ENCODE assay signal across 22 mouse cellular contexts in genomic region chr1:133080717-133081116, GRCm38 (mm10). TPM values are rescaled to one million over a fixed set of nuclear protein-coding genes. Genes with fewer than 3 reads are reported as not detected.
A peak's percentile ranks its signal among the peaks of the same experiment; 100 is the strongest.
DNase-seq lines count a peak whose midpoint lies in the region; ATAC-seq and TF ChIP-seq lines count a peak whose summit lies in the region.
"Had no signal": no experiment of that assay in that cellular context is flagged by ENCODE, and none has a peak within 500 bp of the region (broad histone marks: within the 10 kb centered on the region; RNA-seq: fewer than 3 reads in every experiment).

No protein-coding gene starts in this region.

- H3K4me3 ChIP-seq in midbrain, embryonic 10.5 days, result 0 out of 2 replicates have a peak overlapping the region, but pooled peaks have one; percentile 40
- no peak overlapping the region for H3K4me3 ChIP-seq in midbrain, embryonic 16.5 days (ENCODE audit: low read depth, low read length)
- no peak overlapping the region for H3K4me3 ChIP-seq in CH12.LX (replicated peaks in 1 of 3; ENCODE audit: low read depth in 2 of 3, low read length in 2 of 3, poor library complexity in 1 of 3)
- H3K4me3 ChIP-seq in forebrain, embryonic 12.5 days (replicated peaks), result no peak overlapping the region
- H3K4me3 ChIP-seq in hindbrain, embryonic 13.5 days, result no peak overlapping the region
- no peak overlapping the region for H3K4me3 ChIP-seq in kidney, adult 2 months (ENCODE audit: insufficient read depth, low read depth, low read length)
- H3K4me3 ChIP-seq: gastrocnemius, adult 2 months; heart, embryonic 13.5 days; intestine, embryonic 15.5 days; limb, embryonic 12.5 days; liver, embryonic 12.5 days; stomach, embryonic 15.5 days had no signal

- H3K9me3 ChIP-seq in midbrain, embryonic 10.5 days (replicated peaks), result no peaks in the 10 kb centered on the region; the same call in 1 of the 2 replicates
- no peaks in the 10 kb centered on the region for H3K9me3 ChIP-seq in midbrain, embryonic 16.5 days (replicated peaks; ENCODE audit: control insufficient read depth, low read length, poor library complexity, severe bottlenecking)
- no peaks in the 10 kb centered on the region for H3K9me3 ChIP-seq in CH12.LX (replicated peaks; ENCODE audit: low read length)
- no peaks in the 10 kb centered on the region for H3K9me3 ChIP-seq in forebrain, embryonic 12.5 days
- H3K9me3 ChIP-seq in hindbrain, embryonic 13.5 days, result no peaks in the 10 kb centered on the region
- H3K9me3 ChIP-seq: heart, embryonic 13.5 days; intestine, embryonic 15.5 days; liver, embryonic 12.5 days; stomach, embryonic 15.5 days had no signal

- dilution Hi-C loops in CH12.LX (cut with MboI; ENCODE audit: extremely low pct_ligation_motif_present, extremely low pct_unique_long_range_greater_than_20kb, low sequenced_read_pairs), result no loop called here

- peak overlapping the region; percentile 98 for H3K27ac ChIP-seq in midbrain, embryonic 10.5 days (replicated peaks)
- no peak overlapping the region for H3K27ac ChIP-seq in midbrain, embryonic 16.5 days (ENCODE audit: low read length)
- 0 out of 2 replicates have a peak overlapping the region, but pooled peaks have one; percentile 21 for H3K27ac ChIP-seq in CH12.LX (ENCODE audit: insufficient read depth, low read depth)
- peak overlapping the region; percentile 98 for H3K27ac ChIP-seq in forebrain, embryonic 12.5 days
- peak overlapping the region; percentile 93 for H3K27ac ChIP-seq in hindbrain, embryonic 13.5 days
- H3K27ac ChIP-seq in kidney, adult 2 months (ENCODE audit: insufficient read depth, low read depth, low read length), result no peak overlapping the region
- H3K27ac ChIP-seq: heart, embryonic 13.5 days; intestine, embryonic 15.5 days; limb, embryonic 12.5 days; liver, embryonic 12.5 days; stomach, embryonic 15.5 days had no signal

- no peaks in the 10 kb centered on the region for H3K27me3 ChIP-seq in midbrain, embryonic 10.5 days (ENCODE audit: low read depth, poor library complexity, severe bottlenecking)
- no peaks in the 10 kb centered on the region for H3K27me3 ChIP-seq in midbrain, embryonic 16.5 days (ENCODE audit: control insufficient read depth, insufficient read depth, low read depth, low read length)
- no peaks in the 10 kb centered on the region for H3K27me3 ChIP-seq in CH12.LX (replicated peaks)
- H3K27me3 ChIP-seq in forebrain, embryonic 12.5 days, result no peaks in the 10 kb centered on the region
- H3K27me3 ChIP-seq in hindbrain, embryonic 13.5 days, result no peaks in the 10 kb centered on the region
- no peaks in the 10 kb centered on the region for H3K27me3 ChIP-seq in kidney, adult 2 months (replicated peaks; ENCODE audit: control insufficient read depth, insufficient read depth, low read length)
- H3K27me3 ChIP-seq: heart, embryonic 13.5 days; intestine, embryonic 15.5 days; limb, embryonic 12.5 days; stomach, embryonic 15.5 days had no signal

- 0 out of 2 replicates have a peak, but pooled peaks cover 2% of the 10 kb centered on the region for H3K79me2 ChIP-seq in CH12.LX (replicated peaks; ENCODE audit: control insufficient read depth, extremely low read depth, insufficient read depth, poor library complexity, severe bottlenecking)

- ATAC-seq in midbrain, embryonic 16.5 days, result no peak
- ATAC-seq in forebrain, embryonic 12.5 days (ENCODE audit: low FRiP score), result no peak
- no peak for ATAC-seq in hindbrain, embryonic 13.5 days (ENCODE audit: low FRiP score)
- ATAC-seq: intestine, embryonic 15.5 days; liver, embryonic 12.5 days had no signal

- peak; percentile 44 for DNase-seq in midbrain, embryonic 10.5 days (ENCODE audit: low spot score)
- no peak for DNase-seq in CH12.LX (ENCODE audit: extremely low read depth)
- no peak for DNase-seq in natural killer cell, adult 2 months (ENCODE audit: low spot score in 2 of 2)
- DNase-seq in kidney, adult 2 months, result no peak
- no peak for DNase-seq in embryo, embryonic 9.5 days (ENCODE audit: extremely low spot score)
- DNase-seq: adrenal gland, adult 2 months; cerebellum, adult 8-10 months; gastrocnemius, adult 2 months; heart, adult 18-20 months; lung, embryonic 14.5 days; lung, postnatal 36 days; spleen, adult 18-20 months; thymus, adult 18-20 months; thymus, postnatal 4 days had no signal

- TF ChIP-seq EP300 in CH12.LX (IDR thresholded peaks at IDR 0.05; ENCODE audit: low read length), result no peak

- H3K4me2 ChIP-seq in midbrain, embryonic 16.5 days (ENCODE audit: low read length), result no peak overlapping the region
- H3K4me2 ChIP-seq in CH12.LX (ENCODE audit: insufficient read depth, low read depth, poor library complexity, severe bottlenecking), result no peak overlapping the region
- no peak overlapping the region; the same call in 1 of the 2 replicates for H3K4me2 ChIP-seq in forebrain, embryonic 12.5 days
- H3K4me2 ChIP-seq in hindbrain, embryonic 13.5 days, result no peak overlapping the region
- H3K4me2 ChIP-seq: heart, embryonic 13.5 days; intestine, embryonic 15.5 days; limb, embryonic 12.5 days; liver, embryonic 12.5 days; lung, embryonic 14.5 days; stomach, embryonic 15.5 days had no signal

- in situ Hi-C loops in CH12.LX (cut with MboI; ENCODE audit: low pct_ligation_motif_present, low pct_unique_long_range_greater_than_20kb, low sequenced_read_pairs), result no loop called here

- no peak for TF ChIP-seq POLR2A in CH12.LX (IDR thresholded peaks at IDR 0.05; ENCODE audit: low read depth, low read length)
- no peak for TF ChIP-seq POLR2A in kidney, adult 2 months (IDR thresholded peaks at IDR 0.05; ENCODE audit: low read depth, low read length)

- TF ChIP-seq CTCF in CH12.LX (conservative IDR thresholded peaks at IDR 0.05 in 1 of 2, IDR thresholded peaks at IDR 0.05 in 1 of 2; ENCODE audit: low read depth in 2 of 2, low read length in 2 of 2), result no peak
- TF ChIP-seq CTCF in kidney, adult 2 months (conservative IDR thresholded peaks at IDR 0.05; ENCODE audit: insufficient read depth, insufficient read length, low read depth, low read length), result no peak

- no peak overlapping the region for H3K9ac ChIP-seq in midbrain, embryonic 16.5 days (ENCODE audit: low read depth, low read length)
- H3K9ac ChIP-seq in CH12.LX (ENCODE audit: insufficient read depth, low read depth), result no peak overlapping the region
- peak overlapping the region; percentile 25; the same call in 1 of the 2 replicates for H3K9ac ChIP-seq in forebrain, embryonic 12.5 days
- H3K9ac ChIP-seq in hindbrain, embryonic 13.5 days, result no peak overlapping the region
- H3K9ac ChIP-seq: heart, embryonic 13.5 days; intestine, embryonic 15.5 days; limb, embryonic 12.5 days; liver, embryonic 12.5 days; lung, embryonic 14.5 days; stomach, embryonic 15.5 days had no signal

- peaks cover 90% of the 10 kb centered on the region for H3K36me3 ChIP-seq in midbrain, embryonic 10.5 days
- peaks cover 30% of the 10 kb centered on the region for H3K36me3 ChIP-seq in midbrain, embryonic 16.5 days (ENCODE audit: control insufficient read depth, insufficient read depth, low read length)
- peaks cover 28 to 68% of the 10 kb centered on the region in 2 experiments for H3K36me3 ChIP-seq in CH12.LX (replicated peaks in 1 of 2; ENCODE audit: control insufficient read depth in 1 of 2, insufficient read depth in 1 of 2, low read length in 1 of 2)
- H3K36me3 ChIP-seq in forebrain, embryonic 12.5 days (replicated peaks), result peaks cover 81% of the 10 kb centered on the region
- peaks cover 76% of the 10 kb centered on the region for H3K36me3 ChIP-seq in hindbrain, embryonic 13.5 days
- no peaks in the 10 kb centered on the region for H3K36me3 ChIP-seq in kidney, adult 2 months (ENCODE audit: control insufficient read depth, insufficient read depth, low read length)

- no peak for TF ChIP-seq RAD21 in CH12.LX (IDR thresholded peaks at IDR 0.05; ENCODE audit: low read depth, low read length)

- H3K4me1 ChIP-seq in midbrain, embryonic 10.5 days, result peaks cover 88% of the 10 kb centered on the region
- H3K4me1 ChIP-seq in midbrain, embryonic 16.5 days (ENCODE audit: control insufficient read depth, insufficient read depth, low read length), result peaks cover 6% of the 10 kb centered on the region
- peaks cover 45 to 91% of the 10 kb centered on the region in 2 experiments for H3K4me1 ChIP-seq in CH12.LX (ENCODE audit: control insufficient read depth in 1 of 2, insufficient read depth in 2 of 2)
- H3K4me1 ChIP-seq in forebrain, embryonic 12.5 days, result peaks cover 69% of the 10 kb centered on the region
- H3K4me1 ChIP-seq in hindbrain, embryonic 13.5 days (replicated peaks), result peaks cover 56% of the 10 kb centered on the region
- no peaks in the 10 kb centered on the region for H3K4me1 ChIP-seq in kidney, adult 2 months (ENCODE audit: control insufficient read depth, insufficient read depth, low read length)

- 40% methylated on average over 6 of the region's 6 CpGs for WGBS in midbrain, embryonic 10.5 days
- 25% methylated on average over 6 of the region's 6 CpGs for WGBS in midbrain, embryonic 16.5 days
- 43% methylated on average over 6 of the region's 6 CpGs for WGBS in forebrain, embryonic 12.5 days
- 37% methylated on average over 6 of the region's 6 CpGs for WGBS in hindbrain, embryonic 13.5 days
- WGBS in kidney, adult 2 months, result 82% methylated on average over 6 of the region's 6 CpGs

RNA-seq across cellular contexts. Expression of gene Pik3c2b, which starts 35.2 kb away (rescaled TPM):
- polyA plus RNA-seq in midbrain, embryonic 10.5 days (2016; fragmentation: Nextera tagmentation; extraction: Ambion mirVana), result 14.1 and 18.2 TPM in 2 replicates
- 12.3 and 14.0 TPM in 2 replicates for polyA plus RNA-seq in midbrain, embryonic 16.5 days (2015; fragmentation: Nextera tagmentation; extraction: Ambion mirVana)
- 15.9 and 16.5 TPM in 2 replicates for total RNA-seq in CH12.LX (2012; rRNA removed)
- total RNA-seq in CH12.LX (2014; rRNA removed), result 7.2 and 8.7 TPM in 2 replicates
- 9.2 and 12.0 TPM in 2 replicates for polyA plus RNA-seq in CH12.LX (2012; ENCODE audit: insufficient read length, low read depth)
- polyA plus RNA-seq in forebrain, embryonic 12.5 days (2016; fragmentation: Nextera tagmentation; extraction: Ambion mirVana), result 21.3 and 22.0 TPM in 2 replicates
- polyA plus RNA-seq in hindbrain, embryonic 13.5 days (2015; fragmentation: Nextera tagmentation; extraction: Ambion mirVana), result 14.6 and 15.3 TPM in 2 replicates
- 3.6 TPM in 2 replicates for polyA plus RNA-seq in kidney, adult 2 months (2012; rRNA removed)

RNA-seq across cellular contexts. Expression of gene Ppp1r15b, which starts 50.2 kb away (rescaled TPM):
- polyA plus RNA-seq in midbrain, embryonic 10.5 days (2016; fragmentation: Nextera tagmentation; extraction: Ambion mirVana), result 48.9 and 56.8 TPM in 2 replicates
- 27.7 and 30.7 TPM in 2 replicates for polyA plus RNA-seq in midbrain, embryonic 16.5 days (2015; fragmentation: Nextera tagmentation; extraction: Ambion mirVana)
- total RNA-seq in CH12.LX (2012; rRNA removed) (47.6 and 50.6 TPM in 2 replicates), CH12.LX (2014; rRNA removed) (46.7 and 47.5 TPM in 2 replicates)
- polyA plus RNA-seq in CH12.LX (2012; ENCODE audit: insufficient read length, low read depth), result 31.4 and 33.1 TPM in 2 replicates
- polyA plus RNA-seq in forebrain, embryonic 12.5 days (2016; fragmentation: Nextera tagmentation; extraction: Ambion mirVana), result 58.3 and 63.5 TPM in 2 replicates
- 29.2 TPM in 2 replicates for polyA plus RNA-seq in hindbrain, embryonic 13.5 days (2015; fragmentation: Nextera tagmentation; extraction: Ambion mirVana)
- 22.2 and 23.9 TPM in 2 replicates for polyA plus RNA-seq in kidney, adult 2 months (2012; rRNA removed)

RNA-seq across cellular contexts. Expression of gene Mdm4, which starts 50.4 kb away (rescaled TPM):
- 34.6 and 37.7 TPM in 2 replicates for polyA plus RNA-seq in midbrain, embryonic 10.5 days (2016; fragmentation: Nextera tagmentation; extraction: Ambion mirVana)
- polyA plus RNA-seq in midbrain, embryonic 16.5 days (2015; fragmentation: Nextera tagmentation; extraction: Ambion mirVana), result 35.4 and 40.8 TPM in 2 replicates
- total RNA-seq in CH12.LX (2012; rRNA removed) (84.5 and 107 TPM in 2 replicates), CH12.LX (2014; rRNA removed) (66.5 and 68.3 TPM in 2 replicates)
- polyA plus RNA-seq in CH12.LX (2012; ENCODE audit: insufficient read length, low read depth), result 78.9 and 79.0 TPM in 2 replicates
- polyA plus RNA-seq in forebrain, embryonic 12.5 days (2016; fragmentation: Nextera tagmentation; extraction: Ambion mirVana), result 52.8 and 53.1 TPM in 2 replicates
- 41.5 and 48.0 TPM in 2 replicates for polyA plus RNA-seq in hindbrain, embryonic 13.5 days (2015; fragmentation: Nextera tagmentation; extraction: Ambion mirVana)
- polyA plus RNA-seq in kidney, adult 2 months (2012; rRNA removed), result 22.1 and 24.5 TPM in 2 replicates

Comparison
In these comparisons a context has a peak if more than half of its experiments do, and no peak if none do; other contexts are left out.
1. H3K27ac ChIP-seq: peak in midbrain, embryonic 10.5 days (single experiment), CH12.LX (single experiment), forebrain, embryonic 12.5 days (single experiment) and hindbrain, embryonic 13.5 days (single experiment); none in midbrain, embryonic 16.5 days (single experiment) and kidney, adult 2 months (single experiment).